Mouse (Mus musculus) heart, postnatal 0 days (tissue): Measurements from ENCODE around the gene Myo3b.
A peak's percentile ranks its signal among the peaks of the same experiment; 100 is the strongest.

Experiments used
- CTCF ChIP-seq: IDR thresholded peaks from 2 replicates; pipeline ENCODE4 v1.5.1; 2016; ENCODE audit warnings: antibody characterized with exemption, control low read depth, low read depth
- EP300 ChIP-seq: IDR thresholded peaks from 2 replicates; pipeline ENCODE4 v1.6.1; 2016; ENCODE audit warnings: antibody characterized with exemption, low read depth

DNA sequence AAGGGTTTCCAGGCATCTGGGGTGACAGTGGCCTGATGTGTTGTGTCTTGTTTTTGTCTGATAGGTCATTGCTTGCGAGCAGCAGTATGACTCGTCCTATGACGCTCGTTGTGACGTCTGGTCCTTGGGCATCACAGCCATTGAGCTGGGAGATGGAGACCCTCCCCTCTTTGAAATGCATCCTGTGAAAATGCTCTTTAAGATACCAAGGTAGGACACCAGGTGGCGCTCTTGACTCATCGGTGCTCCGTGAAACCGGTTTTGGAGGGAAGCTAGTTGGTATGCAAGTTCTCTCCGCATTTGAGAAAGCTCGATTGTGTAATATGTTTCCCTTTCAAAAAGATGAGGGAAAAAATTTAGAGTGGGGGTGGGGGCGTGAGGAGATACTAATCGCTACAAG is 87.9 kb downstream of the Myo3b start:
- TF ChIP-seq EP300: no peak
- TF ChIP-seq CTCF: peak; percentile 88
